Mouse (Mus musculus) limb, embryonic 11.5 days (tissue): Measurements from ENCODE around the gene Scfd1. TPM values are rescaled to one million over a fixed set of nuclear protein-coding genes. Genes with fewer than 3 reads are reported as not detected.

Experiments
- ATAC-seq: fragments of 200-750 bp; cut with Nextera tagmentation; 2 replicates; pipeline ENCODE4 v1.8.0; 2017; ENCODE audit warnings: low read depth; ENCODE audit not compliant: insufficient number of reproducible peaks, low FRiP score, low TSS enrichment
- DNase-seq: peaks from one replicate; pipeline ENCODE4 v3.0.0-alpha.2; 2015; ENCODE audit warnings: low spot score
- H3K27ac ChIP-seq: fragments of 300-500 bp; sonication (generic); replicated peaks from 2 replicates; pipeline ENCODE4 v1.5.1; 2014; ENCODE audit warnings: low read depth, mild to moderate bottlenecking, low read length
- H3K27me3 ChIP-seq: fragments of 300-500 bp; sonication (generic); 2 replicates; pipeline ENCODE4 v1.6.1; 2014; ENCODE audit warnings: mild to moderate bottlenecking, low read length, mixed read lengths; ENCODE audit not compliant: control insufficient read depth, insufficient read depth
- H3K36me3 ChIP-seq: fragments of 300-500 bp; sonication (generic); 2 replicates; pipeline ENCODE4 v1.6.1; 2014; ENCODE audit warnings: mild to moderate bottlenecking, low read length, moderate library complexity, mixed read lengths; ENCODE audit not compliant: control insufficient read depth, insufficient read depth
- H3K4me1 ChIP-seq: fragments of 300-500 bp; sonication (generic); 2 replicates; pipeline ENCODE4 v1.6.1; 2014; ENCODE audit warnings: low read length, mixed read lengths; ENCODE audit not compliant: control insufficient read depth, insufficient read depth
- H3K4me2 ChIP-seq: fragments of 300-500 bp; sonication (generic); 2 replicates; pipeline ENCODE4 v1.6.1; 2014; ENCODE audit warnings: low read depth, mild to moderate bottlenecking, moderate library complexity; ENCODE audit not compliant: severe bottlenecking
- H3K4me3 ChIP-seq: fragments of 300-500 bp; sonication (generic); 2 replicates; pipeline ENCODE4 v1.5.1; 2014; ENCODE audit warnings: low read depth, low read length
- H3K9ac ChIP-seq: fragments of 300-500 bp; sonication (generic); 2 replicates; pipeline ENCODE4 v1.6.1; 2014; ENCODE audit warnings: mild to moderate bottlenecking, low read length
- H3K9me3 ChIP-seq: fragments of 300-500 bp; sonication (generic); 2 replicates; pipeline ENCODE4 v1.6.1; 2016; ENCODE audit warnings: low read length; ENCODE audit not compliant: control insufficient read depth
- WGBS: fragments of 180-500 bp; shearing (Covaris S2); extraction: QIAGEN DNeasy Blood & Tissue Kit; methylation state at CpG from one replicate; pipeline ENCODE4 v1.1.7; 2014; 5-methylcytosine and 5-hydroxymethylcytosine counted together
- polyA plus RNA-seq: library from polyadenylated mRNA; unstranded; fragments of >200 nt; fragmentation: Nextera tagmentation; extraction: Ambion mirVana; gene quantifications from 2 replicates; pipeline ENCODE4 v1.2.1, GENCODE M21; 2014

Gene Scfd1
- 73.4 and 74.0 TPM in 2 replicates for polyA plus RNA-seq

- Histone ChIP-seq H3K27ac (peak within 1 kb of the TSS; percentile 55; the same call in 1 of the 2 replicates), H3K4me1 (no peaks in the 10 kb centered on the region), H3K9ac (peak within 1 kb of the TSS; percentile 85), H3K27me3 (no peaks in the 10 kb centered on the region), H3K36me3 (peaks cover 7% of the 10 kb centered on the region), H3K4me2 (peak within 1 kb of the TSS; percentile 56), H3K4me3 (peak within 1 kb of the TSS; percentile 75), H3K9me3 (no peaks in the 10 kb centered on the region)
- DNase-seq (peak; percentile 95), ATAC-seq (peak; percentile 100)
- under 1% methylated on average over 34 of the region's 34 CpGs for WGBS
Observed at GRCm38 (mm10) chr12:51377003-51377887, at the start of gene Scfd1. Gene Scfd1, plus strand, starts transcription at chr12:51377510.

- no peaks in the 10 kb centered on the region for H3K9me3 ChIP-seq
- 82% methylated on average over 1 of the region's 1 CpGs for WGBS
- no peak for ATAC-seq
- no peak overlapping the region for H3K27ac ChIP-seq
- no peaks in the 10 kb centered on the region for H3K4me1 ChIP-seq
- H3K4me2 ChIP-seq, result no peak overlapping the region
- DNase-seq, result no peak
- no peaks in the 10 kb centered on the region for H3K27me3 ChIP-seq
- no peak overlapping the region for H3K4me3 ChIP-seq
- no peaks in the 10 kb centered on the region for H3K36me3 ChIP-seq
- no peak overlapping the region for H3K9ac ChIP-seq
Observed at GRCm38 (mm10) chr12:51337014-51337413, 40.3 kb upstream of the Scfd1 start.

- WGBS, result 40% methylated on average over 4 of the region's 4 CpGs
Observed at GRCm38 (mm10) chr12:51346121-51346520, 31.2 kb upstream of the Scfd1 start.

GRCm38 (mm10) chr12:51347988-51348697, 29.2 kb upstream of the Scfd1 start, which contains the start of gene G2e3:
Gene G2e3, plus strand, starts transcription at chr12:51348061.
- H3K4me2 ChIP-seq, result peak within 1 kb of the TSS; percentile 57
- H3K9ac ChIP-seq, result peak within 1 kb of the TSS; percentile 86
- DNase-seq (peak; percentile 96), ATAC-seq (peak; percentile 97)
- peak within 1 kb of the TSS; percentile 87 for H3K27ac ChIP-seq
- H3K9me3 ChIP-seq, result no peaks in the 10 kb centered on the region
- H3K36me3 ChIP-seq, result peaks cover 6% of the 10 kb centered on the region; the same call in 1 of the 2 replicates
- H3K27me3 ChIP-seq, result no peaks in the 10 kb centered on the region
- peak within 1 kb of the TSS; percentile 72 for H3K4me3 ChIP-seq
- H3K4me1 ChIP-seq, result no peaks in the 10 kb centered on the region
- WGBS, result under 1% methylated on average over 70 of the region's 70 CpGs

More at GRCm38 (mm10) chr12:51346121-51346520, 31.2 kb upstream of the Scfd1 start:
- ATAC-seq (no peak), DNase-seq (no peak)
- Histone ChIP-seq H3K36me3 (no peaks in the 10 kb centered on the region; the same call in 1 of the 2 replicates), H3K4me2 (no peak overlapping the region), H3K27me3 (no peaks in the 10 kb centered on the region), H3K9ac (no peak overlapping the region), H3K9me3 (no peaks in the 10 kb centered on the region), H3K4me3 (no peak overlapping the region), H3K27ac (no peak overlapping the region), H3K4me1 (no peaks in the 10 kb centered on the region)

GRCm38 (mm10) chr12:51348698-51348998, 28.7 kb upstream of the Scfd1 start:
- Histone ChIP-seq H3K4me2 (peak overlapping the region; percentile 57), H3K4me1 (no peaks in the 10 kb centered on the region), H3K27me3 (no peaks in the 10 kb centered on the region), H3K36me3 (peaks cover 6% of the 10 kb centered on the region; the same call in 1 of the 2 replicates), H3K9me3 (no peaks in the 10 kb centered on the region), H3K9ac (peak overlapping the region; percentile 86), H3K4me3 (peak overlapping the region; percentile 72), H3K27ac (peak overlapping the region; percentile 87)
- DNase-seq (no peak), ATAC-seq (peak; percentile 28; the same call in 1 of the 2 replicates)
- WGBS, result under 1% methylated on average over 10 of the region's 10 CpGs

- H3K4me1 ChIP-seq, result no peaks in the 10 kb centered on the region
- H3K9ac ChIP-seq, result no peak overlapping the region
- no peak overlapping the region for H3K27ac ChIP-seq
- DNase-seq (no peak), ATAC-seq (no peak)
- no peaks in the 10 kb centered on the region for H3K27me3 ChIP-seq
- H3K4me2 ChIP-seq, result no peak overlapping the region
- no peaks in the 10 kb centered on the region for H3K9me3 ChIP-seq
- 91% methylated on average over 8 of the region's 8 CpGs for WGBS
- H3K36me3 ChIP-seq, result peaks cover 26% of the 10 kb centered on the region
- no peak overlapping the region for H3K4me3 ChIP-seq
Observed at GRCm38 (mm10) chr12:51355296-51355695, 22.0 kb upstream of the Scfd1 start.

- no peak overlapping the region for H3K27ac ChIP-seq
- DNase-seq (no peak), ATAC-seq (no peak)
- H3K36me3 ChIP-seq, result peaks cover 18% of the 10 kb centered on the region
- no peaks in the 10 kb centered on the region for H3K4me1 ChIP-seq
- no peaks in the 10 kb centered on the region for H3K27me3 ChIP-seq
- no peak overlapping the region for H3K9ac ChIP-seq
- no peak overlapping the region for H3K4me3 ChIP-seq
- no peaks in the 10 kb centered on the region for H3K9me3 ChIP-seq
- no peak overlapping the region for H3K4me2 ChIP-seq
Observed at GRCm38 (mm10) chr12:51361294-51361693, 16.0 kb upstream of the Scfd1 start.

GRCm38 (mm10) chr12:51362898-51363297, 14.4 kb upstream of the Scfd1 start:
- peaks cover 17% of the 10 kb centered on the region for H3K36me3 ChIP-seq
- H3K27ac ChIP-seq, result no peak overlapping the region
- H3K4me3 ChIP-seq, result no peak overlapping the region
- H3K9me3 ChIP-seq, result no peaks in the 10 kb centered on the region
- no peak for ATAC-seq
- DNase-seq, result no peak
- H3K4me1 ChIP-seq, result no peaks in the 10 kb centered on the region
- H3K4me2 ChIP-seq, result no peak overlapping the region
- 97% methylated on average over 1 of the region's 1 CpGs for WGBS
- H3K27me3 ChIP-seq, result no peaks in the 10 kb centered on the region
- no peak overlapping the region for H3K9ac ChIP-seq
